Mouse (Mus musculus): ENCODE results near the gene Stat5a.

Gene Stat5a

GRCm38 (mm10) chr11:100838894-100839293, 20.3 kb upstream of the Stat5a start:
- DNase-seq, result no peak

GRCm38 (mm10) chr11:100839523-100839922, 19.6 kb upstream of the Stat5a start:
- no peak for DNase-seq

DNA sequence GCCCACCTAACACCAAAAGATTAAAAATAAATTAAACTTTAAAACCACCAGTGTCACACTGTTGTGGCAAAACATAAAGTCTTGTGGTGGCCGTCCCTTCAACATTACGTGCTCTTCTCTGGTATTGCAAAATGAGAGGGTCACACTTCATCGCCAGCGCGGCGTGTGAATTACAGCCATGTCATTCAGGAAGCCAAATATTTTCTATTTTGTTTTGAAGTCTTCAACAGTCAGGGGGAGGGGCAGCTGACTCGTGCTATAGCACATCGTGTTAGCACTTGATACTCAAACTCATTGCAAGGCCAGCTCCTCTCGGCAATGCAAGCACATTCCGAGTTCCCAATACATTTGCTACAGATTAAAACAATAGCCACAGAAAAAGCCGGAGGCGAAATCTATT, 18.3 kb upstream of the Stat5a start:
- no peak for DNase-seq

GRCm38 (mm10) chr11:100842025-100842424, 17.1 kb upstream of the Stat5a start:
- DNase-seq, result no peak

GRCm38 (mm10) chr11:100843070-100843669, 16.0 kb upstream of the Stat5a start:
- DNase-seq, result no peak

DNA sequence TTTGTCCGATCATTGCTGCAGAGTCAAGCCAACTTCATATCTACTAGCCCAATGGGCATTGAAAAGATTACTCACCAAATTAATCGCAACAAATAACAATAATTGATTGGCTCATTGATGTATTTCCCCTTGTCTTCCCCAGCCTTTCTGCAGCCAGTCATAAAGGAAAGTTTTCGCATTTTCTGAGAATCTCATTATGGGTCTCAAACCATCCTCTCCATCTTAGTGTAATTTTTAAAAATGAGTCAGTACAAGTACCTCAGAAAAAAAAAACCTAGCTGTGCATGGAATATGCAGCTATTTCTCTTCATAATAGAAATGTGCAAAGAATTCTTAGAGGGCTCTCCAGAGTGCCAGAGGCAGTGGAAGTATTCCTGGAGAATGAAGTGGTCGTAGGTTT, 15.0 kb upstream of the Stat5a start:
- no peak for DNase-seq

GRCm38 (mm10) chr11:100845793-100846192, 13.4 kb upstream of the Stat5a start:
- DNase-seq, result no peak

- DNase-seq, result no peak
Measured at GRCm38 (mm10) chr11:100847572-100847971, 11.6 kb upstream of the Stat5a start.

DNA sequence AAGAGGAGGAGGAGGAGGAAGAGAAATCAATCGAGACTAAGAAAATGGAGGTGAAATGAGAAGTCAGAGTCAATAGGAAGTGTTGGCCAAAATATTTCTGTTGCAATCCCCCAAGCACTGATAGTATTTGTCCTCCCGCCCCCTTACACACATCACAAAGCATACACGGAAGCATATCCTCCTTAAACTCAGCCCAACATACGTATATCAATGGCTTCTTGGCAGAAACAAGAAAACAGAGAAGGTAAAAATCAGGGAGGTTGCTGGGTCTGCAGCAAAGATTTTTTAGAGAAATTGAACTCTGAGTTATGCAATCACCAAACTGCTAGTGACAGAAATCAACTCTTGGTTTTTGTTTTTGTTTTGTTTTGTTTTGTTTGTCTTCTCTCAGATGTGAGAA, 11.1 kb upstream of the Stat5a start:
- no peak for DNase-seq

DNA sequence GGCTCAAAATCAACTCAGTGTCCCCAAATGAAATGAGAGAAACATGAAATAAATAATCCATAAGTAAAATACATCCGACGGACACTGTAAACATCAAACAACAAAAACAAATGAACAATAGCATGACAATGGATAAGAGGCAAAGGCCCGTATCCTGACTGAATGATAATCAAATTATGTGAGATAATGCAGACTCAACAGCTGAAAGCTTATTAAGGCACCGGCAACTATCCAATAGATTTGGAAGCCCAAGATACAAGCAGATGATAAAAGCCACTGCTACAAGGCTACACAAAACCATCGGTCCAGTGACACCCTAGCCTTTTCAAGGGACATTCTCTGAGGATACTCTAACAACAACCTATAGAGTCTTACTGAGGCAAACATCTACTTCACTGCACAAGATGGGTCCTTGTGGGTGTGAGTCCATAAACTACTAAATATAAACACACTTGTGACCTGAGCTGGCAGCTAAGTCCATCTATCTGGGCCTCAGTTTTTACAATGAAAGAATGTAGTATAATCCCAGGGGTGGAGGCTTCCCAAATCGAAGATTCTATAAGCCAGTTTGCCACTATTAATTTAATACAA, 10.3 kb upstream of the Stat5a start:
- no peak for DNase-seq

DNA sequence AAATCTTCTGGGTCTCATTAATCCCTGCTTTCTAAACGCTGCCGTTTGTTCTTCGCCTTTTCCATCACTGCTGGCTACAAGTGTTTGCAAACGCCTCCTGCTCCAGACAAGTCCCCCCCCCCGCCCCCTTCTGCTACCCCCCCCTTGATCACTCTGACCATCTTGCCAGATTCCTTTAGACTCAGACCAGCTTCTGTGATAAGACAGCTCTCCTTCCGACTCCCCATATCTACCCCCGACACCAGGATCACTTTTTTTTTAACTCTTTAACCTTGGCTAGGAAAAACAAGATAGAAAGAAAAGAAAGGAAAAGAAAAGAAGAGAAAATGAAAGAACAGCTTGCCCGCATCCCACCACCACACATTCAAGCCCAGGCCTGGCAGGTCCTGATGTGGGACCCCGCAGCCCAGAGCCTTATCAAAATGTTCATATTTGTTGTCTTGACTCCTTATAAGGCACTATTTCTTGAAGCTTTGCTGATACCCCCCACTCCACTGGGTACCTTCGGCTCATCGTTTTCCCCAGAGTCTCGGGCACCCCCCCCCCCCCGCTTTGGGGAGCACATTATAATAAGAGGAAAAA, 9.6 kb upstream of the Stat5a start:
- no peak for DNase-seq

DNA sequence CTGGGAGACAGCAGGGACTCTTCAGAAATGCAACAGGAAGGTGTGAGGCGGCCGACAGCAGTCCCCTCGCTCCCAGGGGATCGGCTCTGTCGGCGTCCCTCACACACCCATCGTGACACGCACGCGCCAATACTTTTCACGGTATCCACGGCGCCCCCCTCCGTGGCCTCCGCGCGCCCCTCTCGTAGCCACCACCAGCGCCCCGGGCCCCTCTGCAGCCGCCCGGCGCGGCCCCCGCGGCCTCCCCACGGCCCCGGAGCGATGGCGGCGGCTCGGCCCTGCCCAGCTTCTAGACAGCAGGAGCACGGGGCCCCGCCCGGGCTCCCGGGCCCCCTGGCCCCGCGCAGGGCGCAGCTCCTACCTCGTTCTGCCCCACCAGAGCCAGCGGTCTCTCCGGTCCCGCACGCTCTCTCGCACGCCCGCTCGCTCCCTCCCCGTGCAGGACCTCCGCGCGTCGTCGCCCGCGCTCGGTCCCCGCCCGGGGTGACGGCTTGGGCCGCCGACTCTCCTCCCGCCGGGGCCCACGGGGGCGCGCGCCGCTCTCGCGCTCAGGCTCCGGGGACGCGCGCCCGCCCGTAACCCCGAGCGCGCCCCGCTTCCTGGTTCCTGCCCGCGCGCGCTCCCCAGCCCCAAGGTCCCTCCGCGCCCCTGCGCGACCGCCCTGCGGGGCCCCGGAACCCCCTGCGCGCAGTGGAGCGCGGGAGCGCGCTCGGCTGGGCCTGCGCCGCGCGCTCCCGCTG, 8.9 kb upstream of the Stat5a start, which contains the start of gene Stat5b:
Stat5b (minus strand) TSS at position 687 of the 740 bp plus-strand sequence.
- peak; percentile 77 for DNase-seq

- DNase-seq, result peak; percentile 31
Measured at GRCm38 (mm10) chr11:100850778-100851528, 8.2 kb upstream of the Stat5a start.

DNA sequence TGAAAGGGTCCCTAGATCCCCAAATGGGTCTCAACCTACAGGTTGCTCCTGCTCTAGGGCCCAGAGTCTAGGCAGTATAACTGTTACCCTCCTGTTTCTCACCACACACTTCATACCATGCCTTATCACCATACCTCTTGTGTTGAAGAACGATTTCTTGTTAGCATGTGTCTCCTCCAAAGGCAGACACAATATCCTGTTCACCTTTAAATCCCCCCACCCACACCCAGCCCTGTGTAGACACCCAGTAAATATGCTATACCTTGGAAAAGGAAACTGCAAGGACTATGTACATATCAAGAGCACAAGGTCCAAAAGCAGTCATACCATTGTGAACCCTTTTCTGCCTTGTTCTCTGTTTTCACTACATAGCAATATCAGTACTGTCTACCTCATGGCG, 7.1 kb upstream of the Stat5a start:
- no peak for DNase-seq

DNA sequence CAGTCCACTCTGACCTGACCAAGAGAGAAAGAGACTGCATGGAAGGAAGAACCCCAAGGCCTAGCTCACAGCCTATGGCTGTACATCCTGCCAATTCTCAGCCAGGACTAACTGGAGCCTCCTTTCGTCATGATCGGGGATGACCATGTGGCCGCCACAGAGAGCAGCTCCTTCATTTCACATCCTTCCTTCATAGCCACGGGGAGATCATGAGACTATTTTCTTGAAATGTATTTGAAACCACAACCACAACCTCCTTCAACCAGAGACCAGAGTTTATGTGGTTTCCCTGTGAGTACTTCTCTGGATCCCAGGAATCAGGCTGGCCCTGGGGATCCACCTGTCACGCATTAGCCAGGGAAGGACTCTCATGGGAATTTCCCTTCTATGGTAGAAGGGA, 6.1 kb upstream of the Stat5a start:
- no peak for DNase-seq

DNA sequence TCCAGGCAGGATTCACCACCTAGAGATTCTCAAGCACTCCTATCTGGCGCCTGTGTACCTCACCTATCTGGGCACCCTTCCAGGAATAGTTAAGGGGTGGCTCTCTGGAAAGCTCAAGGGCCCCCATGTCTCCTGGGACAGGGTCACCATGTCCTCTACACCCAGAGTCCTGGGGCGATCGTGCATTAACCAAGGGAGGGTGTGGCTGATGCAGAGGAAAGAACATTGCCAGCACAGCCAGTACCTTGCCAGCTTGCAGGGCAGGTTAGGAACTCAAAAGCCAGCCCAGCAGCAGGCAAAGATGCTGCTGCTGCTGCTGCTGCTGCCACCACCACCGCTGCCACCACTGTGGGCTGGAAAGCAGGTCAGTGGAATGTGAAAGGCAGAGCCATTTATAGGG, 4.9 kb upstream of the Stat5a start:
- DNase-seq, result no peak

GRCm38 (mm10) chr11:100855178-100855577, 4.0 kb upstream of the Stat5a start:
- no peak for DNase-seq

DNA sequence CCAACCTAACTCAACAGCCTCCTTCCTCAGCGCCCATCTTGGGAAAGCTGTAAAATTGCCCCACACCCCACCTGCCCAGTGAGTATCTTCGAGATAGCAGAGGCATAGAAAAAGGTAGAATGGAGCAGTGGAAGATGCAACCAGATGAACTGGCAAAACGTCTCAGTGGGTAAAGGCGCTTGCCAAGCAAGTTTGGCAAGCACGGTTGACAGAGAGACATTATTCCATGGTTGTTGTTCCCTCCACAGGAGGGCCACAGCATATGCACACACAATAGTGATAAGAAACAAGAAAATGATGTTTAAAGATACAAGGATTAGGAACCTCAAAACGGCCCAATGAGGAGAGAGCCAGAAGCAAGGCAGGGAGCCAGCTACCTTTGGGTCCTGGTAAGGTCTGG, 1.2 kb upstream of the Stat5a start:
- DNase-seq, result no peak

DNA sequence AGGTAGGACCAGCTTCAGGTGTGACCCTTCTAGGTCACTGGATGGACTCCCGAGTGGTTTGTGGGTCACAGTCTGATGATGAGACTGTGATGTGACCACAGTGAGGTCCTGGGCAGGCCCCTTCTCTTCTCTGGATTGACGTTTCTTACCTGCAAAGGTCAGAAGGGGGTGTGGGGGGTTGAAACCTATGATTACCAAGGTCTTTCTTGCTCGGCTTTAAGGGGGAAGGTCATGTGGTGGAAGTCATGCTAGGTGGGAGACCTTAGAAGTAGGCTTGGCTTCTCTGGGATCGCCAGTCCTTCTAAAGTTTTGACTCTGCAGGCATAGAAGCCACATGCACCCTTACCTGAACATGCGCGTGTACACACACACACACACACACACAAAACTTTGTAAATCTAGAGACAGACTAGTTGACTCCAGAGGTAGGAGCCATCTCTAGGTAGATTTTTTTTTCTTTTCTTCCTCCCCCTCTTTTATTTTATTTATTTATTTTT, 476 bp downstream of the Stat5a start:
- no peak for DNase-seq

DNA sequence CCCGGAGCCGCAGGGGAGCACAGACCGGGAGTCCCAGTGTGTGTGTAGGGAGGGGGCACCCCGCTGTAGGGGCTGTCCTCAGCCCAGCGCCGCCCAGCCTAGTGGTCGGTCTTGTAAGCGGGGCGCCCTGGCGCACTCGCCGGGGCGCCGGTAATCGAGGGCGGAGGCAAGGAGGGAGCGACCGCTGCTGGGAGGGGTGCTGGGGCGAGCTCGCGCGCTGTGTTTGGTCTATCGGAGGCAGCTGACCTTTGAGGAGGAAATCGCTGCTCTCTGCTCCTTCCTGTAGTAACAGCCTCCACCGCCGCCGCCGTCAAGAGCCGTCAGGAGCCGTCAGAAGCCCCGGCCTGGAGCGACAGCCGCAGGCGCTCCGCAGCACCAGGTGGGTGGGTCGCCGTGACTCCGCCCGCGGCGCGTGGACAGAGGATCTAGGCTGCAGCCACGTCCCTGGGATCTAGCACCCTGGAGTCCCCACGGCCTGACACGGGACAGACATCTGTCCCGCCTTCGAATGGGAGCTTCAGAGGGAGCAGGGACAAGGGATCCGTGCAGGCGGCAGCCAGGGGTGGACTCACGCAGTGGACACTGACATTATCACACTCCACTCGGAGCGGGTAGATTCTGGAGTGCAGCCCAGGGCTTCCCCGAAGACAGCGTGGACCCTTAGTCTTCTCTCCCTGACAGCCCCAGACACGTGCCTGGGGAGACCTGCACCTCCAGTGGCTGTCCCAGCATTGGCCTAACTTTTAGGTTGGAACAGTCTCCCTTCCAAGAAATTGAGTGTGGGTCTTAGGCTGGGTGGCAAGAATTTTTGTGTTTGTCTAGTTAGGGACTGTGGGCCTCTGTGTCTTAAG, 1.3 kb downstream of the Stat5a start:
- DNase-seq, result peak; percentile 32

DNA sequence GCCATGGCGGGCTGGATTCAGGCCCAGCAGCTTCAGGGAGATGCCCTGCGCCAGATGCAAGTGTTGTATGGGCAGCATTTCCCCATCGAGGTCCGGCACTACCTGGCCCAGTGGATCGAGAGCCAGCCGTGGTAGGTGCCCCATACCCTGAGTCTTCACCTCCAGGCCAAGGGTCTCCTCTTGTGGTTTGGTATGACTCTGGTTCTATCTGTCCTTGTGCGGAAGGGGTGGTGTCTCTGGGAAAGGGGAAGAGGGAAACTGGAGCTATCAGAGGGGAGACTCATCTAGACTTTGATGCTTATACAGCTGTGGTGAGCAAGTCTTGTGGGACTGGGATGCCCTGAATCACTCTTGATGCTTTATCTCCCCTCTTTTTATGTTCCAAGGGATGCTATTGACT, 2.2 kb downstream of the Stat5a start:
- no peak for DNase-seq

GRCm38 (mm10) chr11:100861836-100862235, 2.7 kb downstream of the Stat5a start:
- no peak for DNase-seq
